Mouse (Mus musculus): ENCODE data around the gene Olfr796.
A peak's percentile ranks its signal among the peaks of the same experiment; 100 is the strongest.

Gene Olfr796

GRCm38 (mm10) chr10:129612470-129612869, at the start of gene Olfr796:
Gene Olfr796 (minus strand): TSS chr10:129612570.
- no peak for DNase-seq (ENCODE audit: low spot score)

- no peak for DNase-seq (ENCODE audit: low spot score)
These were observed 45.0 kb upstream of the Olfr796 start, which contains the start of gene Olfr800 for GRCm38 (mm10) chr10:129657394-129657793. Gene Olfr800 (plus strand): TSS chr10:129657694.

GRCm38 (mm10) chr10:129651763-129652162, 39.4 kb upstream of the Olfr796 start:
- DNase-seq (ENCODE audit: low spot score) = no peak

GRCm38 (mm10) chr10:129637184-129637583, 24.8 kb upstream of the Olfr796 start, which contains the start of gene Olfr799:
Gene Olfr799 (plus strand): TSS chr10:129637484.
- DNase-seq (ENCODE audit: low spot score) = no peak

GRCm38 (mm10) chr10:129627834-129628233, 15.5 kb upstream of the Olfr796 start, which contains the start of gene Olfr798:
Gene Olfr798 (minus strand): TSS chr10:129627934.
- no peak for DNase-seq (ENCODE audit: low spot score)

- DNase-seq (ENCODE audit: low spot score) = peak; percentile 42
These were observed 10.9 kb upstream of the Olfr796 start for GRCm38 (mm10) chr10:129623251-129623650.

GRCm38 (mm10) chr10:129621724-129622123, 9.4 kb upstream of the Olfr796 start:
- peak; percentile 15 for DNase-seq (ENCODE audit: low spot score)

- DNase-seq (ENCODE audit: low spot score) = peak; percentile 64
These were observed 35.3 kb downstream of the Olfr796 start for GRCm38 (mm10) chr10:129577066-129577465.

GRCm38 (mm10) chr10:129567355-129567754, 45.0 kb downstream of the Olfr796 start, which contains the start of gene Olfr794:
Gene Olfr794 (plus strand): TSS chr10:129567655.
- DNase-seq (ENCODE audit: low spot score) = no peak
